Mouse (Mus musculus) neutrophil, adult 59 days (primary cell): Measurements from ENCODE around the gene A730046J19Rik. TPM values are rescaled to one million over a fixed set of nuclear protein-coding genes. Genes with fewer than 3 reads are reported as not detected.

ENCODE experiments used
- total RNA-seq, 2 experiments: library from RNA; stranded (reverse); gene quantifications; 1 replicate in 1 of 2; 2 replicates in 1 of 2; pipeline ENCODE4 v1.2.4; 2023

The A730046J19Rik gene
- total RNA-seq = under 1 TPM in 1 of 2 experiments, not detected in 1; 0.07 TPM

DNA sequence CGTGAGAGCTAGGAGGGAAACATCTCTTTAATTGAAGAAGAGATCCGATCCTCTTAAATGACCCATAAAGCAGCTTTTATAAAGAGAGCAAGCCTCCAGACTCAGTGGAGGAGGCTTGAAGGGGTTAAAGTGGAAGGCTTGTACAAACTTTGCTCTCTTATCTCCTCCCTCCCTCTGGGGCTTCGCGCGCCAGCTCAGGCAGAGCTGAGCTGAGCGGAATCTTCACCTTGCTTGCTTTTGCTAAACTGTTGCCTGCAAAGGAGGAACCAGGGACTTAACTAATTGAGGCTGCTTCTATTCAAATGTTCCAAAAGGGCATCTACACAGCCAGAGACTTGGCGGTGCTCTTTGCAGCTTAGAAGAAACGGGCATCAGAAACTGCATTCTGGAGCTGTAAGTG, at the start of gene A730046J19Rik:
Gene A730046J19Rik, plus strand, starts transcription at position 173 of the 400 bp plus-strand sequence.

Other genes starting within 250 kb of the A730046J19Rik start
- gene Dcx, start 220.4 kb upstream of the A730046J19Rik start, total RNA-seq = not detected
- 10 to 100 TPM; 11.3 to 16.2 TPM for gene Alg13, start 164.1 kb downstream of the A730046J19Rik start, total RNA-seq